Mouse (Mus musculus) liver, postnatal 0 days (tissue): ENCODE data around the gene Nup85. TPM values are rescaled to one million over a fixed set of nuclear protein-coding genes. Genes with fewer than 3 reads are reported as not detected.

Experiments
- ATAC-seq: fragments of 200-750 bp; cut with Nextera tagmentation; 2 replicates; pipeline ENCODE4 v1.8.0; 2017; ENCODE audit warnings: mild to moderate bottlenecking, moderate library complexity
- DNase-seq: peaks from one replicate; pipeline ENCODE4 v3.0.0-alpha.2; 2016
- H3K27ac ChIP-seq: fragments of 300-500 bp; sonication (generic); 2 replicates; pipeline ENCODE4 v1.5.1; 2014; ENCODE audit warnings: antibody characterized with exemption, moderate library complexity, mild to moderate bottlenecking, low read depth
- H3K27me3 ChIP-seq: fragments of 300-500 bp; sonication (generic); 2 replicates; pipeline ENCODE4 v1.6.1; 2014; ENCODE audit warnings: low read length, control low read depth, mixed read lengths; ENCODE audit not compliant: insufficient read depth
- H3K36me3 ChIP-seq: fragments of 300-500 bp; sonication (generic); replicated peaks from 2 replicates; pipeline ENCODE4 v1.6.1; 2014; ENCODE audit warnings: mild to moderate bottlenecking, control low read depth, low read length, moderate library complexity, mixed read lengths; ENCODE audit not compliant: insufficient read depth
- H3K4me1 ChIP-seq: fragments of 300-500 bp; sonication (generic); 2 replicates; pipeline ENCODE4 v1.6.1; 2014; ENCODE audit warnings: antibody characterized with exemption, mild to moderate bottlenecking, control low read depth; ENCODE audit not compliant: insufficient read depth
- H3K4me2 ChIP-seq: fragments of 300-500 bp; sonication (generic); 2 replicates; pipeline ENCODE4 v1.6.1; 2014; ENCODE audit warnings: low read depth, mild to moderate bottlenecking, low read length, moderate library complexity, mixed read lengths
- H3K4me3 ChIP-seq: fragments of 300-500 bp; sonication (generic); 2 replicates; pipeline ENCODE4 v1.5.1; 2014; ENCODE audit warnings: low read depth, low read length
- H3K9ac ChIP-seq: fragments of 300-500 bp; sonication (generic); replicated peaks from 2 replicates; pipeline ENCODE4 v1.6.1; 2014; ENCODE audit warnings: mild to moderate bottlenecking, moderate library complexity
- H3K9me3 ChIP-seq: fragments of 300-500 bp; sonication (generic); 2 replicates; pipeline ENCODE4 v1.6.1; 2016; ENCODE audit warnings: mild to moderate bottlenecking, control low read depth, low read length, mixed read lengths
- CTCF ChIP-seq: sonication (generic); IDR thresholded peaks from 2 replicates; pipeline ENCODE4 v1.5.1; 2016; ENCODE audit warnings: antibody characterized with exemption, low read depth
- EP300 ChIP-seq: IDR thresholded peaks from 2 replicates; pipeline ENCODE4 v1.6.1; 2016; ENCODE audit warnings: antibody characterized with exemption, low read depth, mild to moderate bottlenecking
- WGBS: fragments of 180-500 bp; shearing (Covaris S2); extraction: QIAGEN DNeasy Blood & Tissue Kit; methylation state at CpG from one replicate; pipeline ENCODE4 v1.1.7; 2014; ENCODE audit not compliant: insufficient replicate concordance; 5-methylcytosine and 5-hydroxymethylcytosine counted together
- polyA plus RNA-seq: library from polyadenylated mRNA; unstranded; fragments of >200 nt; fragmentation: Nextera tagmentation; extraction: Ambion mirVana; gene quantifications from 2 replicates; pipeline ENCODE4 v1.2.1, GENCODE M21; 2015

Gene Nup85
- polyA plus RNA-seq, 1 experiment from 2014 or later: 46.0 TPM

- H3K9ac ChIP-seq: peak within 1 kb of the TSS; percentile 79
- TF ChIP-seq CTCF: no peak
- no peak for TF ChIP-seq EP300
- H3K27me3 ChIP-seq: no peaks in the 10 kb centered on the region
- peak within 1 kb of the TSS; percentile 95 for H3K4me2 ChIP-seq
- no peaks in the 10 kb centered on the region for H3K9me3 ChIP-seq
- peaks cover 13% of the 10 kb centered on the region for H3K4me1 ChIP-seq
- H3K36me3 ChIP-seq: peaks cover 9% of the 10 kb centered on the region
- peak; percentile 98 for DNase-seq
- peak within 1 kb of the TSS; percentile 73 for H3K27ac ChIP-seq
- under 1% methylated on average over 47 of the region's 47 CpGs for WGBS
- H3K4me3 ChIP-seq: peak within 1 kb of the TSS; percentile 84
- peak; percentile 99 for ATAC-seq
Measured at GRCm38 (mm10) chr11:115627705-115628464, 63.7 kb downstream of the Nup85 start, which contains the start of gene Slc25a19. Slc25a19 (minus strand) TSS chr11:115628295.

- DNase-seq (no peak), ATAC-seq (peak; percentile 6)
- WGBS: 43% methylated on average over 12 of the region's 13 CpGs
- Histone ChIP-seq H3K27ac (peak overlapping the region; percentile 39; the same call in 1 of the 2 replicates), H3K36me3 (peaks cover 3% of the 10 kb centered on the region; the same call in 1 of the 2 replicates), H3K4me2 (peak overlapping the region; percentile 95), H3K9ac (peak overlapping the region; percentile 46), H3K4me1 (peaks cover 13% of the 10 kb centered on the region), H3K4me3 (peak overlapping the region; percentile 84), H3K27me3 (no peaks in the 10 kb centered on the region), H3K9me3 (no peaks in the 10 kb centered on the region)
- TF ChIP-seq EP300 (no peak), CTCF (no peak)
Measured at GRCm38 (mm10) chr11:115628465-115629101, 64.3 kb downstream of the Nup85 start.

GRCm38 (mm10) chr11:115629734-115630531 is 65.7 kb downstream of the Nup85 start:
- Histone ChIP-seq H3K27me3 (no peaks in the 10 kb centered on the region), H3K27ac (peak overlapping the region; percentile 11; the same call in 1 of the 2 replicates), H3K9ac (no peak overlapping the region), H3K4me3 (no peak overlapping the region), H3K4me1 (peaks cover 13% of the 10 kb centered on the region), H3K4me2 (no peak overlapping the region), H3K9me3 (no peaks in the 10 kb centered on the region), H3K36me3 (no peaks in the 10 kb centered on the region)
- TF ChIP-seq EP300 (no peak), CTCF (no peak)
- ATAC-seq: no peak
- 78% methylated on average over 13 of the region's 13 CpGs for WGBS
- no peak for DNase-seq

GRCm38 (mm10) chr11:115630532-115631504 is 66.6 kb downstream of the Nup85 start:
- DNase-seq: peak; percentile 63
- no peaks in the 10 kb centered on the region for H3K36me3 ChIP-seq
- H3K4me3 ChIP-seq: 0 out of 2 replicates have a peak overlapping the region, but pooled peaks have one; percentile 17
- 40% methylated on average over 16 of the region's 16 CpGs for WGBS
- H3K27me3 ChIP-seq: no peaks in the 10 kb centered on the region
- TF ChIP-seq EP300: no peak
- no peak for TF ChIP-seq CTCF
- H3K9ac ChIP-seq: 0 out of 2 replicates have a peak overlapping the region, but pooled peaks have one; percentile 11
- peak overlapping the region; percentile 55 for H3K4me2 ChIP-seq
- peaks cover 13% of the 10 kb centered on the region for H3K4me1 ChIP-seq
- ATAC-seq: no peak
- no peaks in the 10 kb centered on the region for H3K9me3 ChIP-seq
- H3K27ac ChIP-seq: peak overlapping the region; percentile 70

- peak; percentile 54 for DNase-seq
- TF ChIP-seq CTCF (peak; percentile 81), EP300 (no peak)
- Histone ChIP-seq H3K36me3 (no peaks in the 10 kb centered on the region), H3K9me3 (no peaks in the 10 kb centered on the region), H3K4me3 (0 out of 2 replicates have a peak overlapping the region, but pooled peaks have one; percentile 17), H3K9ac (0 out of 2 replicates have a peak overlapping the region, but pooled peaks have one; percentile 11), H3K27me3 (no peaks in the 10 kb centered on the region), H3K27ac (peak overlapping the region; percentile 70), H3K4me2 (peak overlapping the region; percentile 55), H3K4me1 (peaks cover 13% of the 10 kb centered on the region)
- ATAC-seq: no peak
- WGBS: 20% methylated on average over 3 of the region's 3 CpGs
Measured at GRCm38 (mm10) chr11:115631505-115631890, 67.3 kb downstream of the Nup85 start.
